Mouse (Mus musculus) myocyte (in vitro differentiated cells): ENCODE data around the gene Mau2.

Experiments used
- CEBPB ChIP-seq: IDR thresholded peaks from 2 replicates; pipeline ENCODE4 v1.6.1; 2011; ENCODE audit warnings: mild to moderate bottlenecking, moderate library complexity; ENCODE audit not compliant: poor library complexity, insufficient read depth, severe bottlenecking
- E2F4 ChIP-seq: IDR thresholded peaks from one replicate; pipeline ENCODE4 v1.6.1; 2011; ENCODE audit warnings: mild to moderate bottlenecking, control low read depth, moderate library complexity; ENCODE audit not compliant: insufficient read depth
- MAX ChIP-seq: IDR thresholded peaks from one replicate; pipeline ENCODE4 v1.6.1; 2011; ENCODE audit warnings: low read depth, mild to moderate bottlenecking, control low read depth
- MYOD1 ChIP-seq, 3 experiments: IDR thresholded peaks; one replicate each; pipeline ENCODE4 v1.6.1; 2011; ENCODE audit warnings: control low read depth in 2 of 3, low read depth in 2 of 3, mild to moderate bottlenecking in 2 of 3, moderate library complexity in 1 of 3; ENCODE audit not compliant: insufficient read length in 2 of 3, control insufficient read depth in 1 of 3
- MYOG ChIP-seq, 3 experiments: IDR thresholded peaks; one replicate each; pipeline ENCODE4 v1.6.1; 2011; ENCODE audit warnings: control low read depth in 2 of 3, low read depth in 2 of 3, mild to moderate bottlenecking in 2 of 3; ENCODE audit not compliant: insufficient read length in 2 of 3, control insufficient read depth in 1 of 3, insufficient read depth in 1 of 3
- POLR2A ChIP-seq: IDR thresholded peaks from one replicate; pipeline ENCODE4 v1.6.1; 2011; ENCODE audit warnings: low read depth, mild to moderate bottlenecking, control low read depth, moderate library complexity; ENCODE audit not compliant: insufficient read length
- POLR2AphosphoS2 ChIP-seq: IDR thresholded peaks from one replicate; pipeline ENCODE4 v1.6.1; 2011; ENCODE audit warnings: low read depth, control low read depth; ENCODE audit not compliant: insufficient read length
- REST ChIP-seq: IDR thresholded peaks from one replicate; pipeline ENCODE4 v1.6.1; 2011; ENCODE audit warnings: mild to moderate bottlenecking, control low read depth, moderate library complexity; ENCODE audit not compliant: insufficient read depth, insufficient read length
- TCF12 ChIP-seq: IDR thresholded peaks from one replicate; pipeline ENCODE4 v1.6.1; 2011; ENCODE audit warnings: mild to moderate bottlenecking, control low read depth; ENCODE audit not compliant: poor library complexity, insufficient read depth, severe bottlenecking
- TCF3 ChIP-seq: IDR thresholded peaks from one replicate; pipeline ENCODE4 v1.6.1; 2011; ENCODE audit warnings: low read depth, control low read depth; ENCODE audit not compliant: insufficient read length
- USF1 ChIP-seq: IDR thresholded peaks from one replicate; pipeline ENCODE4 v1.6.1; 2011; ENCODE audit warnings: low read depth, mild to moderate bottlenecking, control low read depth, moderate library complexity

DNA sequence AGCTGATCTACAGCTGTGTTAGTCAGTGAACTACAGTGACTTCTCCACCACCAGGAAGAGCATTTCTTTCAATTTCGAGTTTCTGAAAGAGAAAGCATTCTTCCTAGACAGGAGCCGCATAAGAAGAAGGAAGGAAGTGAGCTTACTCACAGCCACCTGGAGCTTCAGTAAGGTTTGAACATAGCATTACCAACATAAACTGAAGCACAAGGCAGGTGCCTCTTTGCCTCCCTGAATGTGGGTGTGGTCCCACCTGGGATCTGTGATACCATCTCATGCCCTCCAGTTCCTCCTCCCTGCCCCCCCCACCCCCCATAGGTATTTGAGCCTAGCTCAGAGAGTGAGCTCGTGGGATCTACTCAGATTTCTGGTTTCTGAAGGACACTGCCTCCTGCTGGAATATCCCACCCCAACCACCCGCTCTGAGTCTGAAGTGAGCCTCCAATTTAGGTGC, 39.3 kb downstream of the Mau2 start:
- TF ChIP-seq E2F4 (no peak), POLR2A (no peak), TCF12 (no peak), POLR2AphosphoS2 (no peak), REST (no peak), USF1 (no peak), MAX (no peak), MYOG (IDR thresholded peaks at IDR 0.05; ENCODE audit: control insufficient read depth in 1 of 3, insufficient read depth in 1 of 3, insufficient read length in 2 of 3, low read depth in 2 of 3) (no peak), CEBPB (no peak), MYOD1 (IDR thresholded peaks at IDR 0.05; ENCODE audit: control insufficient read depth in 1 of 3, insufficient read length in 2 of 3, low read depth in 2 of 3) (no peak), TCF3 (no peak)
